Mouse (Mus musculus) kidney, adult 2 months (tissue): ENCODE results near the gene Prkag2. TPM values are rescaled to one million over a fixed set of nuclear protein-coding genes. Genes with fewer than 3 reads are reported as not detected.

Source experiments
- DNase-seq: peaks from one replicate; pipeline ENCODE4 v3.0.0; 2021
- H3K27ac ChIP-seq: fragments of 200-500 bp; 2 replicates; pipeline ENCODE4 v1.5.1; 2012; ENCODE audit warnings: low read depth, low read length, control low read depth, inconsistent platforms; ENCODE audit not compliant: insufficient read depth
- H3K27me3 ChIP-seq: fragments of 200-500 bp; replicated peaks from 2 replicates; pipeline ENCODE4 v1.6.1; 2012; ENCODE audit warnings: mild to moderate bottlenecking, moderate library complexity, low read length, inconsistent platforms; ENCODE audit not compliant: control insufficient read depth, insufficient read depth
- H3K36me3 ChIP-seq: fragments of 200-500 bp; 2 replicates; pipeline ENCODE4 v1.6.1; 2012; ENCODE audit warnings: mild to moderate bottlenecking, moderate library complexity, low read length, inconsistent platforms; ENCODE audit not compliant: control insufficient read depth, insufficient read depth
- H3K4me1 ChIP-seq: fragments of 200-500 bp; 2 replicates; pipeline ENCODE4 v1.6.1; 2011; ENCODE audit warnings: low read length; ENCODE audit not compliant: control insufficient read depth, insufficient read depth
- H3K4me3 ChIP-seq: fragments of 200-500 bp; 2 replicates; pipeline ENCODE4 v1.5.1; 2011; ENCODE audit warnings: mild to moderate bottlenecking, low read depth, low read length, control low read depth; ENCODE audit not compliant: insufficient read depth
- CTCF ChIP-seq: fragments of 200-500 bp; conservative IDR thresholded peaks from 2 replicates; pipeline ENCODE4 v1.5.1; 2011; ENCODE audit warnings: low read depth, mild to moderate bottlenecking, control low read depth, low read length, moderate library complexity, mixed read lengths; ENCODE audit not compliant: insufficient read depth, insufficient read length
- POLR2A ChIP-seq: fragments of 200-500 bp; IDR thresholded peaks from one replicate; pipeline ENCODE4 v1.6.1; 2011; ENCODE audit warnings: low read depth, low read length, control low read depth
- WGBS: fragments of 180-500 bp; shearing (Covaris S2); methylation state at CpG from one replicate; pipeline ENCODE4 v1.1.7; 2018; 5-methylcytosine and 5-hydroxymethylcytosine counted together
- polyA plus RNA-seq: library from polyadenylated mRNA; depleted of rRNA; stranded (reverse); fragments of >200 nt; gene quantifications from 2 replicates; pipeline ENCODE4 v1.2.3, GENCODE M21; 2012

The Prkag2 gene
- polyA plus RNA-seq, 1 experiment: 36.8 TPM

DNA sequence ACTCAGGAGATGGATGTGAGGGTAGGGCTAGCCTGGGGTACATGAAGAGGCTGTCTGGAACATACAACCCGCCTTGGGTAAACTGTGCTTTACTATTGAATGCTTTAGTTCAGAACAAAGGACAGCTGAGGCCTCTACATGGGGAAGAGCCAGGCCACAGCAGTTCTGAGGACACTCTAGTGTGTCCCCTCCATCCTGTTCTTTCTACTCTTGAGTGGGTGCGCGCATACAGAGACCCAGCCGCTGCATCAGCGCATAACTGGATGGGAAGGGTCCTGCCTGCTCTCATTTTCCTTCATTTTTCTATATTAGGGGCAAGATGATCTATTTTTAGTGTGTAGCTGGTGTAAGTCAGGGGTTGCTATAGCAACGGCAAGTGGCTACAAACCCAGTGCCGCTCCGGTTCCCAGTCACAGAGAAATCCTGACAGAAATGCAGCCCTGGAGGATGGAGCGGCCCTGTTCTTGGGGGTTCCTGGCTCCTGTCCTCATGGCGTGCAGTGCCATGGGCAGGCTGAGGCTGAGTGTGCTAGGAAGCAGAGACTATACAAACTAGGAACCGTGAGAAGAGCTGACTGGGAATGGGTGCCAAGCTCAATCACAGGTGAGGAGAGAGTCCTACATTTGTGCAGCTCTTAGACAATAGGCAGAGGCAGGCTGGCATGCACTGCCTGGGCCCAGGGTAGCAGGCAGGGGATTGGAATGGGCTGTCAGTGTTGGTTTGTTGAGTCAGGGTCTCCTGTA lies 114.8 kb downstream of the Prkag2 start:
- no peak for TF ChIP-seq POLR2A
- TF ChIP-seq CTCF: no peak
- Histone ChIP-seq H3K4me1 (peaks cover 5% of the 10 kb centered on the region), H3K36me3 (no peaks in the 10 kb centered on the region), H3K27ac (no peak overlapping the region), H3K27me3 (no peaks in the 10 kb centered on the region), H3K4me3 (no peak overlapping the region)
- DNase-seq: no peak
- 76% methylated on average over 11 of the region's 11 CpGs for WGBS

DNA sequence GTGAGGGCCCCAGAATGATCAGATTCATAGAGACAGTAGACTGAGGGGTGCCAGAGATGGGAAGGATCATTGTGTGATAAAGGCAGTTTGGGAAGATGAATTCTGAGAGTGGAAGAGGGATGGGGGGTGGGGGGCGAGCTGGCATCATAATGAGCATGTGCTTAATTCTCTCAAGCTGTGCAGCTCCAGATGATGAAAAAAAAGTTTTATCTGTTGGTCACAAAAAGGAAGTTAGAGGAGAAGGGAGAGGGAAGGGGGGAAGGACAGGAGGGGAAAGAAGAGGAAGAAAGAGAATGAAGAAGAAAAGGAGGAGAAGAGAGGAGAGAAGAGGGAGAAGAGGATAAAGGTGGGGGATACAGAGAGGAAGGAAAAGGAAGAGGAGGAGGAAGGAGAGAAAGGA lies 116.3 kb downstream of the Prkag2 start:
- H3K27ac ChIP-seq: no peak overlapping the region
- 79% methylated on average over 1 of the region's 1 CpGs for WGBS
- no peak overlapping the region for H3K4me3 ChIP-seq
- peaks cover 11% of the 10 kb centered on the region for H3K4me1 ChIP-seq
- no peak for DNase-seq
- no peaks in the 10 kb centered on the region for H3K27me3 ChIP-seq
- H3K36me3 ChIP-seq: no peaks in the 10 kb centered on the region
- no peak for TF ChIP-seq POLR2A
- TF ChIP-seq CTCF: no peak

DNA sequence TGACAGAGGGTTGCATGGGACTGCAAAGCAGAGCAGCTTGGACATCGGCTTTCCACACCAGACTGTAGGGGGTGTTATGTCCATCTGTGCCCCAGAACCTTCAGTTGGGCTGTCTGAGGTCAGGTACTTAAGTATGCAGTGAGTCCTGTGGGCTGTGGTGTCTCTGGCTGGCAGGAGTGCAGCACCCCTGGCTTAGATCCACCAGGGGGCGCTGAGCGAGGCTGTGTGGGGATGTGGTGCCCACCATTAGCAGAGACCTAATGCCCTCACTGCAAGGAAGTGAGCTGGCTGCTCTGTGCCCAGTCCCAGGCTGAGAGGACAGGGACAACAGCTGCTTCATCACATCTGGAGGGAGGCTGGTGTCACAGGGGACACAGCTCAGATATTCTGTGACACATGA lies 116.9 kb downstream of the Prkag2 start:
- Histone ChIP-seq H3K4me1 (peaks cover 15% of the 10 kb centered on the region), H3K36me3 (no peaks in the 10 kb centered on the region), H3K27me3 (no peaks in the 10 kb centered on the region), H3K27ac (no peak overlapping the region), H3K4me3 (no peak overlapping the region)
- DNase-seq: peak; percentile 38
- no peak for TF ChIP-seq POLR2A
- TF ChIP-seq CTCF: peak; percentile 63
- WGBS: 18% methylated on average over 3 of the region's 3 CpGs

DNA sequence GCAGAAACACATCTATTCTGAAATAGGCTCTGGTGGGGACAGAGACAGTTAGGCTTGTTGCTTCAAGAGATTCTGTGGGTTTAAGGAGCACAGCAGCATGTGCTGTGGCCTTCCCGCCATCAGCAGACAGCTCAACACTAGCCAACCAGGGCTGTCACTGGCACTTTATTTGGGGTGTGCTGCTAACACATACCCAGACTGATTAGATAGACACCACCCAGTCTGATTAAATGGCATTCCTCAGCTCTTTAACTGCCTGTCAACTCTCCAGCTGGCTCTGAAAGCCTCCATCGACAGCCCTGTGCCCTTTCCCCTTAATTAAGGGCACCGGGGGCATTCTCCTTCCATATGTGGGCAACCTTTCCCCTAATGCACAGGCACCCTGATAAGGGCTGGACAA lies 118.2 kb downstream of the Prkag2 start:
- Histone ChIP-seq H3K4me3 (no peak overlapping the region), H3K36me3 (no peaks in the 10 kb centered on the region), H3K4me1 (peaks cover 16% of the 10 kb centered on the region), H3K27ac (no peak overlapping the region), H3K27me3 (no peaks in the 10 kb centered on the region)
- DNase-seq: peak; percentile 12
- no peak for TF ChIP-seq POLR2A
- no peak for TF ChIP-seq CTCF
- WGBS: 54% methylated on average over 3 of the region's 3 CpGs

DNA sequence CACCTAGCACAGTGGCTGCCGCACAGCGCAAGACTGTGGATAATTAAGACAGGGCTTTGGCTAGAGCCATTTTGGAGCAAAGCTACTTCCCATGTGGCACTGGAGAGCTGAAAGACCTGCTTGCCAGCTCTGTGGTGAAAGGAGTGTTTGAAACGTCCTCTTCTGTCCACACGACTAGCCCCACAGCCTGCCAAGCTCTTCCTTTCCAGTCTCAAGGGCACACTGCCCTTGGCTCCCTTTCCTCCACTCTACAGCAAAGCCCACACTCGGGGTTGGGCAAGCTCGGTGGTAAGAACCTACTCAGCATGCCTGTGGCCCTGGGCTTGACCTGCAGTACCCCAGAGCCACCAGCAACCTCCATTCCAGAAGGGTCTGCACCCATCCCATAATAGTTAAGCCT lies 118.7 kb downstream of the Prkag2 start:
- TF ChIP-seq CTCF: 0 out of 2 replicates have a peak, but pooled peaks have one; percentile 3
- TF ChIP-seq POLR2A: no peak
- Histone ChIP-seq H3K27me3 (no peaks in the 10 kb centered on the region), H3K36me3 (no peaks in the 10 kb centered on the region), H3K27ac (no peak overlapping the region; the same call in 1 of the 2 replicates), H3K4me3 (no peak overlapping the region), H3K4me1 (peaks cover 20% of the 10 kb centered on the region)
- 39% methylated on average over 6 of the region's 6 CpGs for WGBS
- peak; percentile 37 for DNase-seq

DNA sequence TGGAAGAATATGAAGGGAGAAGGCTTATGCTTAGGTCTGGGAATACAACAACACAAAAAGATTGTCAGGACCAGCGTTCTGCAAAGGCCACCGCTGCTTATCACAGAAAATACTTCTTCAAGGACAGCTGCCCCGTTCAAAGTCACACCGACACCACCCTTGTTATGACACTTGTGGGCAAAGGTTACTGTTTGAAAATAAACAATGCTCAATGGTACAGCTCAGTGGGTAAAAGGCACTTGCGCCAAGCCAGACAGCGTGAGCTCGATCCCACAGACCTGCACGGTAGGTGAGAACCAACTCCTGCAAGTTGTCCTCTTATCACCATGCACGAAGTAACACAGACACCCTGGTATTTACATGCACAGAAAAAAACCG lies 120.5 kb downstream of the Prkag2 start:
- peaks cover 25% of the 10 kb centered on the region for H3K4me1 ChIP-seq
- no peak for TF ChIP-seq POLR2A
- TF ChIP-seq CTCF: no peak
- H3K27ac ChIP-seq: no peak overlapping the region
- DNase-seq: peak; percentile 43
- H3K36me3 ChIP-seq: no peaks in the 10 kb centered on the region
- H3K4me3 ChIP-seq: no peak overlapping the region
- no peaks in the 10 kb centered on the region for H3K27me3 ChIP-seq
- 57% methylated on average over 10 of the region's 10 CpGs for WGBS

DNA sequence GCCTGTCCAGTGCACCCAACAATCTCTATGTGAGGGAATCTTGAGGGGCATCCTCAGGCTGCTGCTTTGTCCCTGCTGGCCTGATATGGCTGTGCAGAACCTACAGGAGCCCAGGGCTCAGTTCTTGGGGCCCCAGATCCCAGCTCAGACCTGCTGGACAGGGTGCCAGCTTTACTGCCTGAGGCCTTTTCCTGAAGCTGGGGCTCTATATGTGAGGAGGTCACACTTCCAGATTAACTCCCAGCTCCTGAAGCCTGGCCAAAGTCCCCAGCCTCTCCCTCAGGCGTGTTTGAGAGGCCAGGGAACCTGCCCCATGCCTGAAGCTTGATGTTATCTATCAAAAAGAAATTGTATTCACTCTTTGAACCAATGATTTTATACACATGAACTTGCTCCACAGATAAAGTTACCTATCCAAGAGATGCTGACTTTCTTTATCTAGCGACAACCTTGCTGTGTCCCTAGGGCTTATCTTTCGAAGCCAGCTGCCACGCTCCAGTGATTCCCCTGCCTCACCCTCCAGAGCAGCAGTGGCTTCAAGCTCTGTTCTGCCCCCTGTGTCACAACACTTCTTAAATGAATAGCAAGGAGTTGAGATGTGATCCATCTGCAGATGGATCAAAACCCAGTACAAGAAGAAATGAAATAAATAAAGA lies 121.0 kb downstream of the Prkag2 start:
- WGBS: 46% methylated on average over 4 of the region's 4 CpGs
- no peaks in the 10 kb centered on the region for H3K36me3 ChIP-seq
- no peaks in the 10 kb centered on the region for H3K27me3 ChIP-seq
- no peak overlapping the region for H3K4me3 ChIP-seq
- peaks cover 25% of the 10 kb centered on the region for H3K4me1 ChIP-seq
- peak; percentile 20 for DNase-seq
- no peak for TF ChIP-seq CTCF
- TF ChIP-seq POLR2A: no peak
- H3K27ac ChIP-seq: no peak overlapping the region
